Mouse (Mus musculus) hindbrain, embryonic 15.5 days (tissue): Measurements from ENCODE around the gene Gab3. TPM values are rescaled to one million over a fixed set of nuclear protein-coding genes. Genes with fewer than 3 reads are reported as not detected.

Experiments used
- ATAC-seq: fragments of 200-750 bp; cut with Nextera tagmentation; 2 replicates; pipeline ENCODE4 v1.8.0; 2017; ENCODE audit warnings: low read depth, moderate number of reproducible peaks, moderate TSS enrichment; ENCODE audit not compliant: low FRiP score
- H3K27ac ChIP-seq: fragments of 300-500 bp; sonication (generic); replicated peaks from 2 replicates; pipeline ENCODE4 v1.5.1; 2015; ENCODE audit warnings: mild to moderate bottlenecking, inconsistent platforms
- H3K27me3 ChIP-seq: fragments of 300-500 bp; sonication (generic); 2 replicates; pipeline ENCODE4 v1.6.1; 2015; ENCODE audit warnings: control low read depth, inconsistent platforms
- H3K36me3 ChIP-seq: fragments of 300-500 bp; sonication (generic); 2 replicates; pipeline ENCODE4 v1.6.1; 2015; ENCODE audit warnings: control low read depth, inconsistent platforms
- H3K4me1 ChIP-seq: fragments of 300-500 bp; sonication (generic); replicated peaks from 2 replicates; pipeline ENCODE4 v1.6.1; 2015; ENCODE audit warnings: control low read depth, inconsistent platforms
- H3K4me2 ChIP-seq: fragments of 300-500 bp; sonication (generic); 2 replicates; pipeline ENCODE4 v1.6.1; 2015; ENCODE audit warnings: moderate library complexity, mild to moderate bottlenecking, inconsistent platforms
- H3K4me3 ChIP-seq: fragments of 300-500 bp; sonication (generic); 2 replicates; pipeline ENCODE4 v1.5.1; 2015; ENCODE audit warnings: mild to moderate bottlenecking, inconsistent platforms
- H3K9ac ChIP-seq: fragments of 300-500 bp; sonication (generic); 2 replicates; pipeline ENCODE4 v1.6.1; 2015; ENCODE audit warnings: inconsistent platforms
- H3K9me3 ChIP-seq: fragments of 300-500 bp; sonication (generic); 2 replicates; pipeline ENCODE4 v1.6.1; 2016; ENCODE audit warnings: control low read depth, inconsistent platforms
- WGBS: fragments of 180-500 bp; shearing (Covaris S2); methylation state at CpG from one replicate; pipeline ENCODE4 v1.1.7; 2015; 5-methylcytosine and 5-hydroxymethylcytosine counted together
- polyA plus RNA-seq: library from polyadenylated mRNA; unstranded; fragments of >200 nt; fragmentation: Nextera tagmentation; extraction: Ambion mirVana; gene quantifications from 2 replicates; pipeline ENCODE4 v1.2.1, GENCODE M21; 2015

Gab3 gene
- 3.0 and 3.1 TPM in 2 replicates for polyA plus RNA-seq

GRCm38 (mm10) chrX:75084774-75085508 is at the start of gene Gab3:
Gene Gab3, minus strand, starts transcription at chrX:75085458.
- H3K36me3 ChIP-seq = no peaks in the 10 kb centered on the region
- WGBS = 16% methylated on average over 10 of the region's 17 CpGs
- H3K4me1 ChIP-seq = no peaks in the 10 kb centered on the region
- H3K27ac ChIP-seq = peak within 1 kb of the TSS; percentile 48
- no peaks in the 10 kb centered on the region for H3K9me3 ChIP-seq
- H3K27me3 ChIP-seq = no peaks in the 10 kb centered on the region
- peak within 1 kb of the TSS; percentile 46 for H3K9ac ChIP-seq
- peak; percentile 95 for ATAC-seq
- H3K4me2 ChIP-seq = peak within 1 kb of the TSS; percentile 57
- peak within 1 kb of the TSS; percentile 51 for H3K4me3 ChIP-seq

- Histone ChIP-seq H3K4me2 (peak within 1 kb of the TSS; percentile 69), H3K9me3 (no peaks in the 10 kb centered on the region), H3K9ac (peak within 1 kb of the TSS; percentile 49), H3K4me1 (no peaks in the 10 kb centered on the region), H3K36me3 (no peaks in the 10 kb centered on the region), H3K27me3 (no peaks in the 10 kb centered on the region), H3K4me3 (peak within 1 kb of the TSS; percentile 51), H3K27ac (peak within 1 kb of the TSS; percentile 70)
- ATAC-seq = peak; percentile 99
- 22% methylated on average over 35 of the region's 36 CpGs for WGBS
These were observed 45.4 kb upstream of the Gab3 start, which contains the start of gene Mpp1 for GRCm38 (mm10) chrX:75130467-75131160. Gene Mpp1, minus strand, starts transcription at chrX:75131016.

GRCm38 (mm10) chrX:75129474-75129873 is 44.2 kb upstream of the Gab3 start:
- H3K4me2 ChIP-seq = no peak overlapping the region
- H3K4me3 ChIP-seq = no peak overlapping the region
- H3K9ac ChIP-seq = no peak overlapping the region
- H3K4me1 ChIP-seq = no peaks in the 10 kb centered on the region
- no peaks in the 10 kb centered on the region for H3K27me3 ChIP-seq
- no peak for ATAC-seq
- no peaks in the 10 kb centered on the region for H3K9me3 ChIP-seq
- 72% methylated on average over 2 of the region's 2 CpGs for WGBS
- H3K36me3 ChIP-seq = no peaks in the 10 kb centered on the region
- no peak overlapping the region for H3K27ac ChIP-seq

GRCm38 (mm10) chrX:75128333-75128980 is 43.2 kb upstream of the Gab3 start:
- H3K4me2 ChIP-seq = no peak overlapping the region
- H3K27me3 ChIP-seq = no peaks in the 10 kb centered on the region
- no peaks in the 10 kb centered on the region for H3K9me3 ChIP-seq
- no peak overlapping the region for H3K4me3 ChIP-seq
- no peaks in the 10 kb centered on the region for H3K36me3 ChIP-seq
- H3K9ac ChIP-seq = no peak overlapping the region
- ATAC-seq = no peak
- no peaks in the 10 kb centered on the region for H3K4me1 ChIP-seq
- no peak overlapping the region for H3K27ac ChIP-seq

GRCm38 (mm10) chrX:75126893-75127292 is 41.6 kb upstream of the Gab3 start:
- no peak overlapping the region for H3K4me2 ChIP-seq
- no peak overlapping the region for H3K9ac ChIP-seq
- H3K4me1 ChIP-seq = no peaks in the 10 kb centered on the region
- ATAC-seq = no peak
- no peaks in the 10 kb centered on the region for H3K27me3 ChIP-seq
- H3K4me3 ChIP-seq = no peak overlapping the region
- H3K36me3 ChIP-seq = no peaks in the 10 kb centered on the region
- H3K27ac ChIP-seq = no peak overlapping the region
- H3K9me3 ChIP-seq = no peaks in the 10 kb centered on the region

GRCm38 (mm10) chrX:75125606-75126005 is 40.3 kb upstream of the Gab3 start:
- no peaks in the 10 kb centered on the region for H3K4me1 ChIP-seq
- no peaks in the 10 kb centered on the region for H3K27me3 ChIP-seq
- 90% methylated on average over 3 of the region's 3 CpGs for WGBS
- no peak for ATAC-seq
- H3K9me3 ChIP-seq = no peaks in the 10 kb centered on the region
- no peak overlapping the region for H3K4me2 ChIP-seq
- H3K9ac ChIP-seq = no peak overlapping the region
- H3K36me3 ChIP-seq = no peaks in the 10 kb centered on the region
- H3K27ac ChIP-seq = no peak overlapping the region
- H3K4me3 ChIP-seq = no peak overlapping the region

GRCm38 (mm10) chrX:75115550-75115949 is 30.3 kb upstream of the Gab3 start:
- Histone ChIP-seq H3K9ac (no peak overlapping the region), H3K36me3 (no peaks in the 10 kb centered on the region), H3K9me3 (no peaks in the 10 kb centered on the region), H3K4me3 (no peak overlapping the region), H3K4me1 (no peaks in the 10 kb centered on the region), H3K27me3 (no peaks in the 10 kb centered on the region), H3K4me2 (no peak overlapping the region), H3K27ac (no peak overlapping the region)
- ATAC-seq = no peak

- H3K27ac ChIP-seq = no peak overlapping the region
- 94% methylated on average over 6 of the region's 6 CpGs for WGBS
- peaks cover 28% of the 10 kb centered on the region for H3K36me3 ChIP-seq
- H3K4me1 ChIP-seq = 0 out of 2 replicates have a peak, but pooled peaks cover 2% of the 10 kb centered on the region
- no peak for ATAC-seq
- no peaks in the 10 kb centered on the region for H3K9me3 ChIP-seq
- no peak overlapping the region for H3K9ac ChIP-seq
- no peaks in the 10 kb centered on the region for H3K27me3 ChIP-seq
- no peak overlapping the region for H3K4me2 ChIP-seq
- H3K4me3 ChIP-seq = no peak overlapping the region
These were observed 17.0 kb upstream of the Gab3 start for GRCm38 (mm10) chrX:75102293-75102692.

GRCm38 (mm10) chrX:75098799-75099198 is 13.5 kb upstream of the Gab3 start:
- WGBS = 92% methylated on average over 8 of the region's 8 CpGs
- H3K27ac ChIP-seq = no peak overlapping the region
- peaks cover 5% of the 10 kb centered on the region; the same call in 1 of the 2 replicates for H3K36me3 ChIP-seq
- 0 out of 2 replicates have a peak, but pooled peaks cover 6% of the 10 kb centered on the region for H3K4me1 ChIP-seq
- no peak overlapping the region for H3K9ac ChIP-seq
- H3K27me3 ChIP-seq = no peaks in the 10 kb centered on the region
- H3K4me2 ChIP-seq = no peak overlapping the region
- H3K9me3 ChIP-seq = no peaks in the 10 kb centered on the region
- H3K4me3 ChIP-seq = no peak overlapping the region
- no peak for ATAC-seq

GRCm38 (mm10) chrX:75096163-75096770 is 11.0 kb upstream of the Gab3 start:
- 17% methylated on average over 23 of the region's 23 CpGs for WGBS

GRCm38 (mm10) chrX:75095369-75096162 is 10.3 kb upstream of the Gab3 start, which contains the start of gene Dkc1:
Gene Dkc1, plus strand, starts transcription at chrX:75095854.
- peak; percentile 99 for ATAC-seq
- WGBS = 23% methylated on average over 28 of the region's 29 CpGs

More at GRCm38 (mm10) chrX:75096163-75096770, 11.0 kb upstream of the Gab3 start:
- Histone ChIP-seq H3K9ac (peak overlapping the region; percentile 39), H3K9me3 (no peaks in the 10 kb centered on the region), H3K4me2 (peak overlapping the region; percentile 64), H3K27me3 (no peaks in the 10 kb centered on the region), H3K4me3 (peak overlapping the region; percentile 61), H3K36me3 (no peaks in the 10 kb centered on the region), H3K27ac (peak overlapping the region; percentile 78), H3K4me1 (0 out of 2 replicates have a peak, but pooled peaks cover 6% of the 10 kb centered on the region)
- ATAC-seq = 0 out of 2 replicates have a peak, but pooled peaks have one; percentile 0

More at GRCm38 (mm10) chrX:75095369-75096162, 10.3 kb upstream of the Gab3 start, which contains the start of gene Dkc1:
- Histone ChIP-seq H3K9me3 (no peaks in the 10 kb centered on the region), H3K36me3 (no peaks in the 10 kb centered on the region), H3K4me1 (0 out of 2 replicates have a peak, but pooled peaks cover 6% of the 10 kb centered on the region), H3K9ac (peak within 1 kb of the TSS; percentile 39), H3K27ac (peak within 1 kb of the TSS; percentile 78), H3K4me3 (peak within 1 kb of the TSS; percentile 61), H3K4me2 (peak within 1 kb of the TSS; percentile 64), H3K27me3 (no peaks in the 10 kb centered on the region)
